Mouse (Mus musculus) heart, embryonic 11.5 days (tissue): ENCODE measurements at regions not wholly inside any gene's neighbourhood (a gene's known extent, or its start where the extent isn't known, plus 50 kb on each side); places are given as distances from the start of the nearest gene placed in this dataset.

Experiments
- ATAC-seq: fragments of 200-750 bp; cut with Nextera tagmentation; replicated peaks from 2 replicates; pipeline ENCODE4 v1.8.0; 2017; ENCODE audit warnings: moderate library complexity; ENCODE audit not compliant: insufficient number of reproducible peaks, low FRiP score, low TSS enrichment
- H3K27ac ChIP-seq: fragments of 300-500 bp; sonication (generic); 2 replicates; pipeline ENCODE4 v1.5.1; 2014; ENCODE audit warnings: mild to moderate bottlenecking, low read depth, low read length
- H3K27me3 ChIP-seq: fragments of 300-500 bp; sonication (generic); 2 replicates; pipeline ENCODE4 v1.6.1; 2014; ENCODE audit warnings: mild to moderate bottlenecking, low read length, mixed read lengths; ENCODE audit not compliant: control insufficient read depth, insufficient read depth
- H3K36me3 ChIP-seq: fragments of 300-500 bp; sonication (generic); 2 replicates; pipeline ENCODE4 v1.6.1; 2014; ENCODE audit warnings: mild to moderate bottlenecking, low read length, moderate library complexity, mixed read lengths; ENCODE audit not compliant: control insufficient read depth, insufficient read depth
- H3K4me1 ChIP-seq: fragments of 300-500 bp; sonication (generic); 2 replicates; pipeline ENCODE4 v1.6.1; 2014; ENCODE audit warnings: low read length; ENCODE audit not compliant: control insufficient read depth, insufficient read depth
- H3K4me2 ChIP-seq: fragments of 300-500 bp; sonication (generic); 2 replicates; pipeline ENCODE4 v1.6.1; 2014; ENCODE audit warnings: mild to moderate bottlenecking, moderate library complexity
- H3K4me3 ChIP-seq: fragments of 300-500 bp; sonication (generic); 2 replicates; pipeline ENCODE4 v1.5.1; 2014; ENCODE audit warnings: low read depth, low read length
- H3K9ac ChIP-seq: fragments of 300-500 bp; sonication (generic); 2 replicates; pipeline ENCODE4 v1.6.1; 2014; ENCODE audit warnings: mild to moderate bottlenecking, low read depth, low read length, moderate library complexity
- H3K9me3 ChIP-seq: fragments of 300-500 bp; sonication (generic); replicated peaks from 2 replicates; pipeline ENCODE4 v1.6.1; 2016; ENCODE audit warnings: low read length; ENCODE audit not compliant: control insufficient read depth
- WGBS: fragments of 180-500 bp; shearing (Covaris S2); extraction: QIAGEN DNeasy Blood & Tissue Kit; methylation state at CpG from one replicate; pipeline ENCODE4 v1.1.7; 2014; ENCODE audit not compliant: insufficient replicate concordance; 5-methylcytosine and 5-hydroxymethylcytosine counted together

GRCm38 (mm10) chr6:97741427-97741826 lies 65.4 kb upstream of the Mitf start:
- 67% methylated on average over 13 of the region's 13 CpGs for WGBS
- H3K9ac ChIP-seq, result no peak overlapping the region

GRCm38 (mm10) chr6:97740851-97741201 lies 66.0 kb upstream of the Mitf start:
- ATAC-seq, result no peak
- no peak overlapping the region for H3K4me3 ChIP-seq
- WGBS, result 58% methylated on average over 11 of the region's 11 CpGs

More at GRCm38 (mm10) chr6:97741427-97741826, 65.4 kb upstream of the Mitf start:
- no peaks in the 10 kb centered on the region for H3K27me3 ChIP-seq
- no peak overlapping the region for H3K4me3 ChIP-seq
- no peaks in the 10 kb centered on the region for H3K9me3 ChIP-seq
- ATAC-seq, result no peak
- no peaks in the 10 kb centered on the region for H3K4me1 ChIP-seq
- H3K4me2 ChIP-seq, result no peak overlapping the region
- no peaks in the 10 kb centered on the region for H3K36me3 ChIP-seq
- H3K27ac ChIP-seq, result no peak overlapping the region

GRCm38 (mm10) chr6:97740107-97740850 lies 66.6 kb upstream of the Mitf start:
- H3K4me2 ChIP-seq, result peak overlapping the region; percentile 29; the same call in 1 of the 2 replicates
- no peak for ATAC-seq
- H3K27ac ChIP-seq, result no peak overlapping the region
- H3K4me1 ChIP-seq, result no peaks in the 10 kb centered on the region
- H3K9ac ChIP-seq, result no peak overlapping the region
- no peak overlapping the region for H3K4me3 ChIP-seq
- no peaks in the 10 kb centered on the region for H3K27me3 ChIP-seq
- 20% methylated on average over 13 of the region's 13 CpGs for WGBS
- H3K36me3 ChIP-seq, result no peaks in the 10 kb centered on the region
- H3K9me3 ChIP-seq, result no peaks in the 10 kb centered on the region

More at GRCm38 (mm10) chr6:97740851-97741201, 66.0 kb upstream of the Mitf start:
- Histone ChIP-seq H3K9me3 (no peaks in the 10 kb centered on the region), H3K4me2 (peak overlapping the region; percentile 29; the same call in 1 of the 2 replicates), H3K36me3 (no peaks in the 10 kb centered on the region), H3K27me3 (no peaks in the 10 kb centered on the region), H3K27ac (no peak overlapping the region), H3K9ac (no peak overlapping the region), H3K4me1 (no peaks in the 10 kb centered on the region)

- H3K4me3 ChIP-seq, result no peak overlapping the region
- WGBS, result 62% methylated on average over 4 of the region's 4 CpGs
These were observed 68.0 kb upstream of the Mitf start for GRCm38 (mm10) chr6:97738846-97739245.

GRCm38 (mm10) chr6:97730835-97731234 lies 76.0 kb upstream of the Mitf start:
- Histone ChIP-seq H3K36me3 (no peaks in the 10 kb centered on the region), H3K9ac (no peak overlapping the region), H3K4me2 (no peak overlapping the region), H3K4me1 (no peaks in the 10 kb centered on the region), H3K4me3 (no peak overlapping the region), H3K27ac (no peak overlapping the region), H3K9me3 (no peaks in the 10 kb centered on the region), H3K27me3 (no peaks in the 10 kb centered on the region)
- ATAC-seq, result no peak

More at GRCm38 (mm10) chr6:97738846-97739245, 68.0 kb upstream of the Mitf start:
- Histone ChIP-seq H3K4me2 (no peak overlapping the region), H3K27ac (no peak overlapping the region), H3K27me3 (no peaks in the 10 kb centered on the region), H3K9ac (no peak overlapping the region), H3K9me3 (no peaks in the 10 kb centered on the region), H3K36me3 (no peaks in the 10 kb centered on the region), H3K4me1 (no peaks in the 10 kb centered on the region)
- no peak for ATAC-seq

GRCm38 (mm10) chr6:97718184-97718910 lies 88.5 kb upstream of the Mitf start:
- ATAC-seq, result no peak
- WGBS, result 49% methylated on average over 6 of the region's 6 CpGs
- no peaks in the 10 kb centered on the region for H3K36me3 ChIP-seq

GRCm38 (mm10) chr6:97707401-97707800 lies 90.1 kb upstream of the Frmd4b start:
- H3K27ac ChIP-seq, result no peak overlapping the region
- no peak overlapping the region for H3K9ac ChIP-seq
- WGBS, result 87% methylated on average over 2 of the region's 2 CpGs
- H3K9me3 ChIP-seq, result no peaks in the 10 kb centered on the region
- no peaks in the 10 kb centered on the region for H3K36me3 ChIP-seq
- no peak for ATAC-seq
- no peak overlapping the region for H3K4me2 ChIP-seq
- no peaks in the 10 kb centered on the region for H3K27me3 ChIP-seq
- no peak overlapping the region for H3K4me3 ChIP-seq
- no peaks in the 10 kb centered on the region for H3K4me1 ChIP-seq

More at GRCm38 (mm10) chr6:97718184-97718910, 88.5 kb upstream of the Mitf start:
- no peak overlapping the region for H3K27ac ChIP-seq
- H3K4me1 ChIP-seq, result no peaks in the 10 kb centered on the region
- H3K9ac ChIP-seq, result no peak overlapping the region
- H3K27me3 ChIP-seq, result no peaks in the 10 kb centered on the region
- no peaks in the 10 kb centered on the region; the same call in 1 of the 2 replicates for H3K9me3 ChIP-seq
- no peak overlapping the region for H3K4me3 ChIP-seq
- H3K4me2 ChIP-seq, result no peak overlapping the region

- Histone ChIP-seq H3K4me3 (no peak overlapping the region), H3K27ac (no peak overlapping the region), H3K4me2 (no peak overlapping the region), H3K9ac (no peak overlapping the region), H3K27me3 (no peaks in the 10 kb centered on the region), H3K4me1 (no peaks in the 10 kb centered on the region), H3K36me3 (no peaks in the 10 kb centered on the region), H3K9me3 (no peaks in the 10 kb centered on the region)
- ATAC-seq, result no peak
- WGBS, result 52% methylated on average over 5 of the region's 5 CpGs
These were observed 87.0 kb upstream of the Frmd4b start for GRCm38 (mm10) chr6:97704361-97704760.
